Mouse (Mus musculus): ENCODE results near the gene Stap2.

DNA sequence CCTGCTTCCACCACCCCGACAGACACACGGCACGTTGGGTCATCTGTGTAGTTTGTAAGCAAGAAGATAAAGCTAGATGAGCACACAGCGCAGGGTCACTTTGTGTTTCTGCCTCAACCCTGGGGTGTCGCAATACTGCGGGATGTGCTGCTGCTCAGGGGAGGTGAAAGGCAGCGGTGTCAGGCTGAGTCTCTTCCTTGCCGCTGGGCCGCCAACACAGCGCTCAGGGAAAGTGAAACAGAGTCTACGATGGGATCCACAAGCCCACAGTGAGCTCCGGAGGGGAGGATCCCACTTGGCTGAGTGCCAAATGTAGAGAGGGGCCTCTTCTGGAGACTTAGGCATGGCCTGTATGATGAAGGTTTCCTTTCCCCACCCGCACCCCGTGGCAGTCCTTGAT lies 42.2 kb downstream of the Stap2 start:
- TF ChIP-seq POLR2A (IDR thresholded peaks at IDR 0.05; ENCODE audit: extremely low read depth, insufficient read depth, low read length) (no peak), CTCF (IDR thresholded peaks at IDR 0.05; ENCODE audit: extremely low read depth, insufficient read depth, low read length) (no peak)

Measured in cortical plate, adult 2 months (tissue).